Mouse (Mus musculus) ES-E14 (cell line): ENCODE data around the gene Scnn1g.

Source experiments
- HCFC1 ChIP-seq: IDR thresholded peaks from 2 replicates; pipeline ENCODE4 v1.6.1; 2012; ENCODE audit warnings: low read length, inconsistent platforms, borderline replicate concordance; ENCODE audit not compliant: insufficient read depth
- MAFK ChIP-seq: IDR thresholded peaks from 2 replicates; pipeline ENCODE4 v1.6.1; 2014; ENCODE audit warnings: mild to moderate bottlenecking, low read depth, low read length, inconsistent platforms; ENCODE audit not compliant: insufficient read depth
- ZC3H11A ChIP-seq: IDR thresholded peaks from 2 replicates; pipeline ENCODE4 v1.6.1; 2012; ENCODE audit warnings: low read depth, mild to moderate bottlenecking, inconsistent platforms, low read length, borderline replicate concordance

- TF ChIP-seq ZC3H11A (no peak), HCFC1 (no peak), MAFK (no peak)
Observed at GRCm38 (mm10) chr7:121754748-121755147, 20.5 kb downstream of the Scnn1g start.
